Mouse (Mus musculus): ENCODE measurements around the gene Gtf2f2.
"Not testable (repeated sequence)": the region's sequence is repeated elsewhere in the genome, so short reads cannot be mapped to it uniquely, and the experiment has no call there.

Gene Gtf2f2

DNA sequence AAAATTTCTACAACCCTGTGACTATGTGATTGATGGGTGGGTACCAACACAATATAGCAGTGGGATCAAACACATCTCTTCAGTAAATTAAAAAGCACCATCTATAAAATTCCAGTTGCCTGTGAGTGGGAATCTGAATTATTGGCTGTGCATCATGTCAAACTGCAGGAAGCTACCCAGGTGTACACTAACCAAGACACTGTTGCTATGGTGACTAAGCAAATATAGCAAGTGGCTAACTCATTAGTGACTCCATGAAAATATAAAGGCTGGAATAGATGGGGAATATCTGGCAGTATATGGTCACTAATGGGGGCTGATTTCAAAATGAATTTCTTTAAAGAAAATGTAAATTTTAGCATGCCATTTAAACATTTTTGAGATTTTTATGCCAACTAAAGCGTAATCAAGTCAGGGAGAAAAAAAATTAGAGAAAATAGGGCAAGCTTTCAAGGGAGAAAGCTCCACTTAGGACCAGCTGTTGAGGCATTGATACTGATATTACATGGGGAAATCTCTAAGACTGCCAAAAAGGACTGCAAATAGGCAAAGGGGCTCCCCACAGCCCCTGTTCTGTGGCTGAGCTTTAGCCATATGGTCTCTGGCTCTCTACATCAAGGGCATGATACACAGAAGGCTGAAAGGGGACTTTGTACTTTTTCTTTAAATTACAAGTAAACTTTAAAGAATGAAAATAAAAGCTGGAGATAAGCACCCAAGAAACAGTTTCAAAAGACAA lies 87.2 kb downstream of the Gtf2f2 start:
- ATAC-seq (ENCODE audit: low TSS enrichment): no peak

DNA sequence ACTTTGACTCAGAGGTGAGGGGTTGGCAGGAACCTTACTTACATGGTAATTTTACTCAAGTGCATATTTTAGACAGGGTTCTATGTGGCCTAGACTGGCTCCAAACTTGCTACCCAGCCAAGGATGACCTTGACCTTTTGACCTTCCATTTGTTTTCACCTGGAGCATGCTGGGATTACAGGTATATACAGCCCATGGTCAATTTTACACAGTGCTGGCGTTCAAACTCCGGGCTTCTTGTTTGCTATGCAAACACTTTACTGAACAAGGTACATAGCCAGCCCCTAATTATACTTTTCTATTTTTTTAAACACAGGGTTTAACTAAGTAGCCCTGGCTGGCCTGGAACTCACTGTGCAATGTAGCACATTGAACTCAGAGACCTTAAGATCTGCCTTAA lies 98.0 kb downstream of the Gtf2f2 start:
- no peak for ATAC-seq (ENCODE audit: low TSS enrichment)

DNA sequence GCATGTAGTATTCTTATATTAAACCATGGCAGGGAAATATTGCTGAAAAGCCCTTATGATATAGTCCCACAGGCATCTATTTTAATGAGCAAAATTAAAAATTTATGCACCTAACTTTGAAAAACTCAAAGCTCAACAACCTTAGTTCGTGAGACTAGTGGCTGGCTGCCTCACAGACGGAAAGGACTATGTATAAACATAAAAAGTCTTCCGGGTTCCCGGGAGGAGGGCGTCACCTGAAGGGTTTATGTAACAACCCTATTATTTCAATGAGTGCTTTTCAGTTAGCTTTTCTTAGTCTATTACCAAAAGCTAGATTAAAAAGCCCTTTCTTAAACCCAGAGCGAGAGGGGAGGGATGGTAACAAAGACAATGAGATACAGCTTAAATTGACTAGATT lies 98.7 kb downstream of the Gtf2f2 start:
- peak; percentile 63 for ATAC-seq (ENCODE audit: low TSS enrichment)

DNA sequence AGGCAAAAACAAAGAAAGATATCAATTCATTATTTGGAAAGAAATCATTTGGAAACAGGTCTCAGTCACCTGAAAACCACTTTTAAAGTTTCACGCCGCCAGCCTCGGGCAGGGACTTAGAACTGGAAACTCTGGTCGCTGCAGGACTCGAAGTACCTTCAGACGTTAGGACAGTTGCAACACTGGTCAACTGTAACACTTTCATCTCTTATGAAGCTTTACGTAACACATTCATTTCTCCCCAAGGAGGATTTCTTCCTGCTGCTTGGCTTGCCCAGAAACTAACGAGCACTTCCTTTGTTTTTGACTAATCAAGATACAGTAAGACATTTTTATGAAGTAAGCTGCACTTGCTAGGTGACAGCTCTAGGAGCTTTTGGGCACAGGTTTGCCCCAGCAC lies 103.7 kb downstream of the Gtf2f2 start:
- ATAC-seq (ENCODE audit: low TSS enrichment): no peak

DNA sequence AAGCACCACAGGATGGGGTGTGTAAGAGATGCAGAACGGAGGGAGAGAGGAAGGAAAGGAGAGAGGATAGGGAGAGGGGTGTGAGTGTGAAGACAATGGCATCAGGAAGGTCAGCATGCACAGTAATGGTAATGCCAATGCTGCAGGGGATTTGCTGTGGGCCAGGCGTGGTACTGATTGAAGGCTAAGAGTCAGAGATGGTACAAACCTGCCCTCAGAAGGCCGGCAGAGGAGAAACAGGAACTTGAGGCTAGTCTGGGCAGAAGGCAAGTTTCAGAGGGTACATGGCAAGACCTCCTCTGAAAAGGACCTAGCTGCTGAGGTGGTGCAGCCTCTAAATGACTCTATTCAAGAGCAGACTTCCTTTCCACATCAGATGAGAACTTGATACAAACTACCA lies 105.7 kb downstream of the Gtf2f2 start:
- ATAC-seq (ENCODE audit: low TSS enrichment): no peak

DNA sequence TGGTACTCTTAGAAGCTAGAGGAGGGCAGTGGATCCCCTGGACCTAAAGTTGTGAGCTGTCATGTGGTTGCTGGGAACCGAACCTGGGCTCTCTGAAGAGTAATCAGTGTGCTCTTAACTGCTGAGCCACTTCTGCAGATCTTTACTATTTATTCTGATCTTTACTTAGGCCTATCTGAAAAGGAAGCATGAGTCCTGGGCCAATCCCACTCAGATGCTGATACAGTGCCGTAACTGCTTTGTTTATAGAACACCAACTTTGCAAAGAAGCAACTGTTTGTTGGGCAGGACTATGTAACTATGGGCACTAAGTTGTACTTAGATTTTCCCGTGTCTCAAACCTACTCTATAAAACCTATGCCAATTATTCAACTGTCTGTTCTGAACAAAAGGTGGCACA lies 107.5 kb downstream of the Gtf2f2 start:
- ATAC-seq (ENCODE audit: low TSS enrichment): no peak

DNA sequence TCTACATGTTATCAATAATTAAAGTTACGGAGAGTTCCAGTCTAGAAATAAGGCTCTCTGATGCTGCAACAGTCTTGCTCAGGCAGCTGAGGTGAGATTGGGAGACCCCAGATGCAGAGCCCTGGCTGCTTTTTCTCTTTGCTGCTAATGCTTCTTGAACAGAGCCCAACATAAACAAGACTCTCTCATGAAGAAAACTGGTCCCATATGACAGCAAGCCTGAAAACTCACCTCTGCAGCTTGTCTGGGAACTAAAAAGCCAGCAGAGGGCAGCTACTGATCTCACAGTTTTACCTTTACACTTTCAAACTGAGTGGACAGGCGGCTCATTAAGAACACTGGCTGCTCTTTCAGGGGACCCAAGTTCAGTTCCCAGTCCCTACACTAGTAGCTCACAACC lies 108.7 kb downstream of the Gtf2f2 start:
- ATAC-seq (ENCODE audit: low TSS enrichment): no peak

DNA sequence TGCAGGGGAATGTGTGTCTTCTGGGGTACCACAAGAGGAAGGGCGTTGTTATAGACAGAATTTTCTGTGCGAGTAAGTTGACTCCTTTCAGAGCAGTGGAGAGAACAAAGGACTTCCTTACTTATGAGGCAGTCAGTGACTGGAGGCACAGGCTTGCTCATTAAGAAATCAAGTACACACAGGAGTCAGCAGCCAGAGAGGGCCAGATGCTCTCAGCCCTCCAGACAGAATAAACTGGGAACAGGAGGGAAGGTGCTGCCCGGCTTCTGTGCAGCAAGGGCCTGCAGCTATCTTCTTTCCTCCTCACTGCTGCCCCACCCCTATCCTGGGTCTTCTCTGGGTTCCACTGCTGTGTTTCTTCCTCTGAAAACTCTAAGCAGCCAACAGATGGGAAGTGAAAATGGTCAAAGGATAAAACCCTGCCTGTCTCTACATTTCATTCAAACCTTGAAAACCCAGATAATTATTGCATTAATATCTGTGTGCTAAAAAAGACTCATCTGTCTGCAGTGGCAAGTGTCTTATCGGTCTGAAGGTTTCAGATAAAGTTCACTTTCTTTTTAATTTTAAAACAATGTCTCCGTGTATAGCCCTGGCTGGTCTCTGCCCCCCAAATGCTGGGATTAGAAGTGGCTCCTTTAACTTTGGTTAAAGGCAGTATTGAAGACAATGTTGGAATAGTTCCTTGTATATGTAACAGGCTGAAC lies 109.7 kb downstream of the Gtf2f2 start:
- peak; percentile 34 for ATAC-seq (ENCODE audit: low TSS enrichment)

DNA sequence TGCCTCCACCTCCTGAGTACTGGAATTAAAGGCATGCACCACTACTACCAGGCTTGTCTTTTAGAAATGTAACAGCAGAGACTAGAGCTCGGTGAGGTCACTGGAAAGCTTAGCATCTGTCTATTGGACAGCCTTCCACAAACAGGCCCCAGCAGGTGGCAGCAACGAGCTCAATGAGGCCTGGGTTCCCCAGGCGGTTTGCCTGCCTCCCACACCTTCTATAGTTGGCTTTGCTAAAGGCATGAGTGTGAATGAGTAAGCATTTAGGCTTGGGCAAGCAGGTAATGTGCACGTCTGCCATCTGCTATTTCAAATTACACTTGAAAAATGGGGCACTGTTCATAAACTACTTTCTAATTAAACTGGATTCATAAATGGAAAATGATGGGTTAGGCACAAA lies 111.1 kb downstream of the Gtf2f2 start:
- ATAC-seq (ENCODE audit: low TSS enrichment): peak; percentile 91

DNA sequence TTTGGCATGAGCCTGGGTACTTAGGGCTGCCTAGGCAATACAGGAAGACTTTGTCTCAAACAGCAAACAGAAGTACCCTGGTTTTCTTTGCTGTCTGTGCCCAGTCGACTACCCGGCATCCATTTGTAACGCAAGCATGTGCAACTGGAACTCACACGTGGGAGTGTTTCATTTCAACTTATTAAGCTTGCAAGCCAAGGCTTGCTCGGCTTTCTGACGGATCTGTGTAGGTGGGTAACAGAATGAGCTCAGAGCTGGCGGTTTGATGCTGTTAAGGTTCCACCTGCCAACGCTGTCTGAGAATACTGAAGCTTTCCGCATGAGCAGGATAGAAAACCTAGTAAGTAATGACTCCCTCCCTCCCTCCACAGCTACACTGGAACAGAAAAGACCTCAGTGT lies 118.5 kb downstream of the Gtf2f2 start:
- peak; percentile 97 for ATAC-seq (ENCODE audit: low TSS enrichment)

DNA sequence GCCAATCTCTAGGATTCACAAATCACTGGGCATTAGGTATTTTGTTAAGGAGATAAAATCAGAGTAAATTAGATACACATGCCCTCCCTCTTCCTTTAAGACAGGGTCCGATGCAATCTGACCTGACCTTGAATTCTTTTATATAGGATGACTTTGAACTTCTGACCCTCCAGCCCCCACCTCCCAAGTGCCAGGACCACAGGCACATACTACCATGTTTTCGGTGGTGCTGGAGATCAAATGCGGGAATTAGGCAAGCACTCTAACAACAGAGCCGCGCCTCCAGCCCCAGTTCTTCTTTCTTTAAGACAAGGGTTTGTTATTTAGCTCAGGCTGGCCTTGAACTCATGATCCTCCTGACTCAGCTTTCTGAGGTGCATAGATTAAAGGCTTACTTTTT lies 126.8 kb downstream of the Gtf2f2 start:
- ATAC-seq (ENCODE audit: low TSS enrichment): no peak

DNA sequence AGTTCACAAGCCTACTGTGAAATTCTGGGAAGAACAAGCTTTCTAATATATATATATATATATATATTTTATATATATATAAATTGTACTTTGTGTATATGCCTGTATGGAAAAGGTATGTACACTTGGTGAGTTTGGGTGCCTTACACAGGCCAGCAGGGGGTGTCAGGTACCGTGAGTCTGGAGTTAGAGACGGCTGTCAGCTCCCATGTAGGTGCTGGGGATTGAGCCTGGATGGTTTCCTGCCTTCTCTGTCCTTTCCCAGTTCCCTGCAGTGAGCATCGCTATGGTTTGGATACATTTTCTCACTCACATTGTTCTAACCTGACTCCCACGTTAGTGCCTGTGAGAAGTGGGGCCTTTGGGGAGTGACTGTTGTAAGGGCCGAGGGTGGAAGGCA lies 127.3 kb downstream of the Gtf2f2 start:
- ATAC-seq (ENCODE audit: low TSS enrichment): no peak

DNA sequence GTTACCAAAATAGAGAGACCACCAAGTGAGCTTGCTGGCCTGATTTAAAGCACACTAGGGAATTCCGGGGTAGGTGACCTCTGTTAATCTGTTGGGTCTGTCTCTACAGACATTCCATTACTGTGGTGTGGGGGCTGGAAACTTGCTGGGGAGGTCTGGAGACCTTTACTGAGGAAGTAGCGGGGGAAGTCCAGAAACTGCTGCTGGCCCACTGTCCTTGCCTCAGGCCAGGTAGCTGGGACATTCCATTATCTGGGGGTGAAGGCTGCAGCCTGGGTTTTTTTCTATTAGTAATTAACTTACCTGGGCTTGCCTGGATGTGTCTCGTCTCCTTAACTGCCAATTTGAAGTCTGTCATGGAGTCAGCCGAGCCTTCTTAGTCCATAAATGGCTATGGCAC lies 128.8 kb downstream of the Gtf2f2 start:
- no peak for ATAC-seq (ENCODE audit: low TSS enrichment)

DNA sequence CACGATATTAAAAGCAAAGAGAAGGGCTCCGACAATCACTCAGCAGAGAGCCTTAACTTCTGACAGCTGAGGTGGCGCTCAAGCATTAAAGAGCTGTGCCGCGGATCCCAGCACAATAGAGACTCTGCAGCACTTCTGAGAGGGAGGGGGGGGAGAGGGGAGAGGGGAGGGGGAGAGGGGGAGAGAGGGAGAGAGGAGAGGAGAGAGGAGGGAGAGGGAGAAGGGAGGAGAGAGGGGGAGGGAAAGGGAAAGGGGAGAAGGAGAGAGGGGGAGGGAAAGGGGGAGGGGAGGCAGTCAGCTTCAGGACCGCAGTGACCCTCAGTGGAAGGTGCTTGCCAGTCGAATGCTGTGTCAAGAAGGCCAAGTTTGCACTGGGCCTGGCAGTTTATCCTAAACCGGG lies 131.7 kb downstream of the Gtf2f2 start:
- ATAC-seq (ENCODE audit: low TSS enrichment): no peak

DNA sequence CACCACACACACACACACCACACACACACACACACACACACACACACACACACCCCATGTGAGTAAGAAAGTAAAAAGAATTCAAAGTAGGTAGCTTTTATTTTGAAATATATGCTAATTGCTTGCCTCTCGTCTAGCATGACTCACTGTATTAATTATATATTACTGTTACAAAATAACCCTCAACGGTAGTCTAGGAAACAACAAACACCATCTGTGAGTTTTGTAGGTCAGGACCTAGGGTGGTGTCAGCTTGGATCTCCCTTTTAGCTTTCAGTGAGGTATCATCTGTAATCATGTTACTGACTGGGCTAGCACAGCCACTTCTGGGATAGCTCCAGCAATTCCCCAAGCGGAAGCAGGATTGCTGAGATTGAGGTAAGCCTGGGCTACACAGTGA lies 133.4 kb downstream of the Gtf2f2 start:
- no peak for ATAC-seq (ENCODE audit: low TSS enrichment)

DNA sequence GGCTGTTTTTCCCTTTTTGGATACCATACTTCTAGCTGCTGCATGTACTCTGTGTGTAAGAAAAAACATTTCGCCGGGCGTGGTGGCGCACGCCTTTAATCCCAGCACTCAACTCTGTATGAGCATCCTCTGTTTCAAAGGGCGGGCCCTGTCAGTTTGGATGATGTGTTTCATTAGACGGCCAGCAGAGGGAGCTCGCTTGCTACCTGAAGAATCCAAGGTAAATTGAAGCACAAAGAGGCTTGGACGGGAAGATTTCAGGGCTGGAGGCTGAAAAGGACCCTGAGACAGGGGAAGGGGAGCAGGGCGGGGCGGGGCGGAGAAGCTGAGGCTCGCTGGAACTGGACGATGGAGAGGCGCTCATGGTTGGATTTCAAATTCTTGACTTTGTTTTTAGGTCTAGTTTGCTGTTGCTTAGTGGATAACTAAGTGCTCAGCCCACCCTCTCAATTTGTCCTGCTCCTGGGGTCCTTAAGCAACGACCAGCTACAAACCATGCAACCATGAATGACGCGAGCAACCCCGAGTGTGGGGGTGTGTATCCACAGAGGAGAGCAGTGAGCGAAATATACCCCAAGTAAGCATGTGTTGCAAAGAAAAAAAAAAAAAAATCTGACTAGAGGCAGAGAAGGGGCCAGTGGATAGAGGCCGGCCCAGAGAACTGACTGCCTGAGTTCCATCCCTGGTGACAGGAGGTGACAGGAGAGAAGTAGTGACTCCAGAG lies 134.2 kb downstream of the Gtf2f2 start:
- peak; percentile 89 for ATAC-seq (ENCODE audit: low TSS enrichment)

DNA sequence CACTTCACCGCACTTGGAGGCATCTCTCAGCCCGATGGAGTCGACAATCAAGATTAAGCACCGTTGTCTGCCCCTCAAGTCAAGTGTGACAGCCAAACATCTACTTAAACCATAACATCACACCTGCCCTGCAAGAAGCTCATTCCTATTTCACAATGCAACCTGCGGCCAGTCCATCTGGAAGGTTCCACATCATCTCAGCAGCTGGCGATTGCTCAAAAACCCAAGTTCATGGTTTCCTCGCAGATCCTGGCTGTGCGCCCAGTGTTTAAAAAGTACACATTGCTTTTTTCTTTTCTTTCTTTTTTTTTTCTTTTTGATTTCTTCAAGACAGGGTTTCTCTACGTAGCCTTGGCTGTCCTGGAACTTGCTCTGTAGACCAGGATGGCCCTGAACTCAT lies 137.1 kb downstream of the Gtf2f2 start:
- ATAC-seq (ENCODE audit: low TSS enrichment): no peak

DNA sequence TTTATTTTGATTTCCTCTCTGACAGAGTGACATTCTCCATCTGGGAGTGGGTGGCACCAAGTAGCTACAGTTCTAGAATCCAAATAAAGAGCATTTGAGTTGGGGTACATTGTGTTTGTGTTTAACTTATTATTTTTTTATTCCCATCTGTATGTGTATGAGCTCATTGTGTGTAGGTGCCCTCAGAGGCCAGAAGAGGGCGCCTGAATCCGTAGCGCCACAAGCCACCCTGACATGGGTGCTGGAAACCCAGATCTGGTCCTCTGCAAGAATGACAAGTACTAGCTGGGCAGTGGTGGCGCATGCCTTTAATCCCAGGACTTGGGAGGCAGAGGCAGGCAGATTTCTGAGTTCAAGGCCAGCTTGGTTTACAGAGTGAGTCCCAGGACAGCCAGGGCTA lies 138.9 kb downstream of the Gtf2f2 start:
- no peak for ATAC-seq (ENCODE audit: low TSS enrichment)

DNA sequence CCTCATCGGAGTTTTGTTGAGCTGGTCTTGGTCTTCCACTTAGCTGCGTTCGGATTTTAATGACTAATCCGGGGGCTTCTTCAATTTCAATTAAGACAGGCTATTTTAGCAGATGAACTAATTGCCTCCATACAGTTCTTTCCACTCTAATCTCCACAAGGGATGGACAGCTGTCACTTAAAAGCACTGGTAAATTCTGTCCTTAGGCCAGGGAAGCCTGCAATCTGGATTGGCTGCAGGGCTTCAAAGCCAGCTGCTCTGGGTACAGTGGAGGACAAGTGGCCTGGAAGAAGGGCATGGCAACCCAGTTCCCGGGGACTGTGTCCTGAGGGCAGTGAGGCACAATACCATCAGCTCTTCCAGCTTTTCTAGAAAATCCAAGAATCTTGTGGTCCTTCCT lies 139.6 kb downstream of the Gtf2f2 start:
- no peak for ATAC-seq (ENCODE audit: low TSS enrichment)

DNA sequence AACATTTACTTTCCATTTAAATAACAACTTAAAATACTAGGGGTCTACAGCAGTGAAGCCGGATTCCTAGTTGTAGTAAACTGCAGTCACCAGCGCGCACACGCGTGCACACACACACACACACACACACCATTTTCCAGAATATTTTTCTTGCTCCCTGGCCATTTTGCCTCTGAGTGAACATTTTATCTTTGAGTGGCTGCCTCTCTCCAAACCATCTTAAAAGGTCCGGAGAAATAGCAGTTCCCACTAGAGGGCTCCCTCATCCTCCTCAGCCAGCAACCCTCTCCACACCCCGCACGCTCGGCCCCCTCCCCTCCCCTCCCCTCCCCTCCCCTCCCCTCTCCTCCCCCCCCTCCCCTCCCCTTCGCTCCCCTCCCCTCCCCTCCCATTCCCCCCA lies 140.0 kb downstream of the Gtf2f2 start:
- ATAC-seq (ENCODE audit: low TSS enrichment): peak; percentile 94

DNA sequence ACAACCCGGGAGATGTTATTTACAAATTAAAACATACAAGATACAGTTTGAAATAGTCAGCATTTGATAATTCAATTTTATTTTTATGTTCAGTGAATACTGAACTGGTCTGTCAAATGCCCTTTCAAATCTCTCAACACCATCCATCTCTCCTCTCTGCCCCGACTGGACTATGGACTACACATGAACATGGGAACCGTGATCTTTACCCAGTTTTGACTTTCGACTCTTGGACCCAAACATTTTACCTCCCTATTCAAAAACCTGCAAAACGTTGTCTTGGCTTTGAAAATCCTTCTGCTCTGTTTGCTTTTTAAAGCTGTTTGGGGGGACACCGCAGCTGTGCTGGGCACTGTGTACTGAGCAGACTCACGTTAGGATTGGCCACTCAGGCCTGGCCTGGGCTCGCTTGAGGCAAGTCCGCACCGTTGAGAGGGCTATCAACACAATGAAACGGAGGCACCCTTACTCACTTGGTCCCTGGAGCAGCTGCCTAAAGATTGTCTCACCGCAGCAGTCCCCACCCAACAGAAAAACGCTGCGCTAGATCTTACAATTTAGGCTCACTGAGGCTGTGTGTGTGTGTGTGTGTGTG lies 140.8 kb downstream of the Gtf2f2 start:
- no peak for ATAC-seq (ENCODE audit: low TSS enrichment)

DNA sequence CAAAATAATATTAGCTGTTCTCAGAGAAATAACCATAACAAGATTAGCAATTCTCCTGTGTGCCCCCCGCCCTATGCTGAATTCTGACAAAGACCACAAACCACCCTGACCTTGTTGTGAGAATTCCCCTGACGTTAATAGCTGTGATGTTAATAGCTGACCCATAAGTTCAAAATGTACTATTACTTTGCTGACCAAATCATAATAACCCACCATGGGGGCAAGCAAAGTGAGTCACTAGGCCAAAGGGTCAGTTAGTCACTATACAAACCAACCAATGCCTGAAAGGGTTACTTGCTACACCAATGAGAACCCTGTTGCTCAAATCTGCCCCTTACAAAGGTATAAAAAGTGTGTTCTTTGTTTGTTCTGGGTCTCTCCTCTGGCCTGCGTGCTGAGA lies 142.6 kb downstream of the Gtf2f2 start:
- ATAC-seq (ENCODE audit: low TSS enrichment): not testable (repeated sequence)
